Mouse (Mus musculus): ENCODE data around the gene Bach2. TPM values are rescaled to one million over a fixed set of nuclear protein-coding genes. Genes with fewer than 3 reads are reported as not detected.
A peak's percentile ranks its signal among the peaks of the same experiment; 100 is the strongest.

Bach2 gene
- total and polyA plus RNA-seq, 2 experiments from 2014 or later = 16.0 to 19.0 TPM

DNA sequence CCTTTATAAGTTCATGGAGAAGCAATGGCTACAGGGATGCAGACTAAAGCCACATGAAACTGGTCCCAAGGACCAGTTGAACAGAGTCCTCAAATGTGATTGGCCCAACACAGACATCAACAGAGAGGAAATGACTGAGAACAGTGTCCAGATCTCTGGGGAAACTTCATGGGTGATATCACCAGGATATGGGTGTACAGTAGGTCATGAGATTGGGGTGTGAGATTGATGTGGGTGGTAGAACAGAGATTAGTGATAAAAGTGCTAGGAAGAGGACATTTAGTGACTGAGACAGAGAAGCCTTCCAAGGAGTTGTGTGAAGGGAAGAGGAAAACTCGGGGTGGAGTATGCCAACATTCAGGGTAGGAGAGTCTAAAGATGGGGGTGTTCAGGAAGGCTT lies 29.4 kb downstream of the Bach2 start:
- no peak for ATAC-seq
- no peaks in the 10 kb centered on the region for H3K36me3 ChIP-seq (ENCODE audit: insufficient read depth)
- no peak overlapping the region for H3K4me3 ChIP-seq (ENCODE audit: low read depth, low read length)
- H3K27me3 ChIP-seq (ENCODE audit: insufficient read depth, low read length) = no peaks in the 10 kb centered on the region
- no peak overlapping the region for H3K27ac ChIP-seq (ENCODE audit: low read depth, low read length)
- TF ChIP-seq CTCF (IDR thresholded peaks at IDR 0.05; ENCODE audit: low read depth) = no peak
- 93% methylated on average over 1 of the region's 1 CpGs for WGBS
- DNase-seq = no peak
- H3K4me1 ChIP-seq (ENCODE audit: insufficient read depth) = no peaks in the 10 kb centered on the region; the same call in 1 of the 2 replicates
- no peaks in the 10 kb centered on the region for H3K9me3 ChIP-seq (ENCODE audit: low read length)
- no peak overlapping the region for H3K9ac ChIP-seq
- H3K4me2 ChIP-seq (ENCODE audit: low read depth) = no peak overlapping the region

DNA sequence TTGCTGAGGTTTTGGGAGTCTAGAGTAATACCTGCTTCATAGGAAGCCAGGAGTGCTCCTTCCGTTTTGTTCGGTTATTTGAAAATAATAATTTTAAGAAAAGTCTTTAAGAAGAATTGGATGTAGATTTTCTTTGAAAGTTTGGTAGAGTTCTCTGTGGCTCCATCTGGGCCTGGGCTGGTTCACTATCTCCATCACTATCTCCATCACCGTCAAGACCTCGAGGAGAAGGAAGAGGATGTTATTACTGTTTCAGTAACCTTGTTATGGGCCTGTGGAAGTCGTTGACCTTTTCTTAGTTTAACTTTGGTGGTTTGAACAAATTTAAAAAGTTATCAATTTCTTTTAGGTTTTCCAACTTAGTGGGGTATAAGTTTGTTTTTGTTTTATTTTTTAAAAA lies 33.8 kb downstream of the Bach2 start:
- WGBS = 81% methylated on average over 5 of the region's 5 CpGs

DNA sequence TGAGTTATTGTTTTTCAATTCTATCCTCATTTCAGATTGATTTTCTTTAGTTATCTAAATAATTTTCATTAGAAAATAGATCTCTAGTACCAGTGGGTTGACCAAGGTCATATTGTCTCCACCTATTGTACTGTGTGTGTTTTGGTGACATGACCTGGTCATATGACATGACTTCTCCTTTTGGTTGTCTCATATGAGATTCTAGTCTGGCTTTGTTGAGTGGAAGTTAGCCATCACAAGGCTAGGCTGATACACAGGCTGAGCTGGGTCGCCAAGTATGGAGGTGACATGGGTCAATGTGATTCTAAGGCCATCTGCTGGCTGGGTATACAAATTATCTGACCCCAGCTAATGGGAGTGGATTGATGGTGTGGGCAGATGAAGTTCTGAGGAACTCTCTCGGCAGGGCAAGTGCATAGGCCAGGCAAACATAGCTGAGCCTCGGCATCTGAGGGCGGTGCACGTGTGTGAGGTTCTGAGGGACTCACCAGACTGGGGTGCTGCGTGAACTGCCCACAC lies 36.2 kb downstream of the Bach2 start:
- TF ChIP-seq CTCF (IDR thresholded peaks at IDR 0.05; ENCODE audit: low read depth) = no peak
- H3K36me3 ChIP-seq (ENCODE audit: insufficient read depth) = no peaks in the 10 kb centered on the region

More for the DNA sequence above, 33.8 kb downstream of the Bach2 start:
- TF ChIP-seq CTCF (IDR thresholded peaks at IDR 0.05; ENCODE audit: low read depth) = no peak
- Histone ChIP-seq H3K36me3 (ENCODE audit: insufficient read depth) (no peaks in the 10 kb centered on the region), H3K27me3 (ENCODE audit: insufficient read depth, low read length) (no peaks in the 10 kb centered on the region), H3K9me3 (ENCODE audit: low read length) (no peaks in the 10 kb centered on the region), H3K27ac (ENCODE audit: low read depth, low read length) (no peak overlapping the region), H3K4me3 (ENCODE audit: low read depth, low read length) (no peak overlapping the region), H3K9ac (no peak overlapping the region), H3K4me1 (ENCODE audit: insufficient read depth) (no peaks in the 10 kb centered on the region), H3K4me2 (ENCODE audit: low read depth) (no peak overlapping the region)
- DNase-seq (no peak), ATAC-seq (no peak)

DNA sequence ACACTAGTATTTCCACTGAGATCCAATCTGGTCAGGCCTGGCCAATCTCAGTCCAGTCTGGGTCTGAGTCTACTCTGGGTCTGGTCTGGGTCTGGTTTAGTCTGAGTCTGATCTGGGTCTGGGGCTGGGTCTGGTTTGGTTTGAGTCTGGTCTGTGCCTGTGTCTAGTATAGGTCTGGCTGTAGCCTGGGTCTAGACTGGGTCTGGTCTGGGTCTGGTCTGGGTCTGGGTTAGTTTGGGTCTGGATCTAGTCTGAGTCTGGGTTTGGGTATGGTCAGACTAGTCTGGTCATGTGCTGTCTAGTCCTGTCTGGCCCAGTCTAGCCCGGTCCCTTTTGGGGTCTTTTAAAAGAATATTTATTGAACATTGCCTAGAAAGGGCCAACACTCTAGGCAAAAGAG lies 41.2 kb downstream of the Bach2 start:
- 76% methylated on average over 1 of the region's 1 CpGs for WGBS
- DNase-seq (no peak), ATAC-seq (no peak)
- Histone ChIP-seq H3K4me3 (ENCODE audit: low read depth, low read length) (no peak overlapping the region), H3K9me3 (ENCODE audit: low read length) (no peaks in the 10 kb centered on the region), H3K9ac (no peak overlapping the region), H3K27ac (ENCODE audit: low read depth, low read length) (no peak overlapping the region), H3K4me2 (ENCODE audit: low read depth) (no peak overlapping the region), H3K36me3 (ENCODE audit: insufficient read depth) (no peaks in the 10 kb centered on the region), H3K4me1 (ENCODE audit: insufficient read depth) (0 out of 2 replicates have a peak, but pooled peaks cover 5% of the 10 kb centered on the region), H3K27me3 (ENCODE audit: insufficient read depth, low read length) (no peaks in the 10 kb centered on the region)
- TF ChIP-seq CTCF (IDR thresholded peaks at IDR 0.05; ENCODE audit: low read depth) = no peak

More for the DNA sequence above, 36.2 kb downstream of the Bach2 start:
- H3K9ac ChIP-seq = no peak overlapping the region
- ATAC-seq = no peak
- H3K27ac ChIP-seq (ENCODE audit: low read depth, low read length) = no peak overlapping the region
- H3K4me1 ChIP-seq (ENCODE audit: insufficient read depth) = 0 out of 2 replicates have a peak, but pooled peaks cover 5% of the 10 kb centered on the region
- H3K4me3 ChIP-seq (ENCODE audit: low read depth, low read length) = no peak overlapping the region
- no peaks in the 10 kb centered on the region for H3K9me3 ChIP-seq (ENCODE audit: low read length)
- WGBS = 94% methylated on average over 6 of the region's 6 CpGs
- H3K4me2 ChIP-seq (ENCODE audit: low read depth) = no peak overlapping the region
- no peak for DNase-seq
- no peaks in the 10 kb centered on the region for H3K27me3 ChIP-seq (ENCODE audit: insufficient read depth, low read length)

DNA sequence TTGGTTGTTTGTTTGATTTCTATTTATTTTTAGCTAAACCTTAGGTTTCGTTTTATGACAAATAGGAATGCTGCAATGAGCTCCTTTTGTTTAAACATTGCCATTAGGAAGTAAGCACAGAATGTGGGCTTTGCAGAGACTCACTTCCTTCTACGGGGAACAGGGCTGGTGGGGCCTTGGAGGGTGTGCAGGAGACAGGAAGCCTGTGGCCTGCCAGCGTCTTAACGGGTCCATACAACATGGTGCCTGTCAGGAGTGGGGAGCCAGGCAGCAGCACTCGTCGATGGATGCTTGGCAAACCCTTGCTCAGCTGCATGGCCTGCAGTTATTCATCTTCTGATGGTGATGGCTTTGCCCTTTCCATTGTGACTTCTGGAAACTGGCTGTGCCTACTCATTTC lies 41.8 kb downstream of the Bach2 start:
- Histone ChIP-seq H3K4me1 (ENCODE audit: insufficient read depth) (0 out of 2 replicates have a peak, but pooled peaks cover 5% of the 10 kb centered on the region), H3K4me3 (ENCODE audit: low read depth, low read length) (no peak overlapping the region), H3K4me2 (ENCODE audit: low read depth) (no peak overlapping the region), H3K27ac (ENCODE audit: low read depth, low read length) (no peak overlapping the region), H3K9me3 (ENCODE audit: low read length) (no peaks in the 10 kb centered on the region), H3K27me3 (ENCODE audit: insufficient read depth, low read length) (no peaks in the 10 kb centered on the region), H3K9ac (no peak overlapping the region), H3K36me3 (ENCODE audit: insufficient read depth) (no peaks in the 10 kb centered on the region)
- WGBS = 50% methylated on average over 6 of the region's 6 CpGs
- ATAC-seq (peak; percentile 42; the same call in 1 of the 2 replicates), DNase-seq (no peak)
- TF ChIP-seq CTCF (IDR thresholded peaks at IDR 0.05; ENCODE audit: low read depth) = no peak

DNA sequence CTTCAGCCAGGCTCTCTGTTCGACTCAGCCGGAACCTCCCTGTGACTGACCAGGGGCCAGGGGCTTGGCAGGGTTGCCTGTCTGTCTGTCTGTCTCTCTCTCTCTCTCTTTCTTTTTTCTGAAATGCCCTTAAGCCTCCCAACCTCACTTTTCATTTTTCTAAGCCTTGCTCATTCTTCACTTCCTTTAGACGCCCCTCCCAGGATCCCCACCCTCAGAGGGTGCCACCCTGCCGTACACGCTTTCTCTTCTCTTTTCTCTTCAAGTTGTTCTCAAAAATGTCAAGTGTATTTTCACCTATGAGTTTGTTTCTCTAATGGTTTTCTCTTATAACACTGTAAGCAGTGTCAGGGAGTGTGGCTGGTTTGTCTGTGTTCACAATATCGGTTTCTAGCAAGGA lies 42.7 kb downstream of the Bach2 start:
- TF ChIP-seq CTCF (IDR thresholded peaks at IDR 0.05; ENCODE audit: low read depth) = no peak
- no peak for ATAC-seq

DNA sequence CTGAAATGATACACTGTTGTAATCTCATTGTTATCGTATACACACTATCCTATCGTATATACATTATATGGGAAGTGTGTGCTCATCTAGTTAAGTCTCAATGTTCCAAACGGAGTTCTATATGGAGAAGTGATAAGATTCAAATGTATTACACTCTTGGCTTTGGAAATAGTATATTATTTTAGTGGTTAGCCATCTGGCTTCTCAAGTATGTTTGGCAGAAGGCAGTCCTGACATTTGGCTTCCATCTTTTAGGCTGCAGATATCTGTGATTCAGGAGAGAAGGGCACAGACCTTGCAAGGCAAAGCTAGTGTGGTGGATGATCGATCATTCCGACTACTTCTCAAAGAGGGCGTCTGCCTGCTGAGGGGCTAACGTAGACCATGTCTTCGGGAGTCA lies 47.8 kb downstream of the Bach2 start:
- WGBS = 67% methylated on average over 8 of the region's 8 CpGs
- Histone ChIP-seq H3K36me3 (ENCODE audit: insufficient read depth) (no peaks in the 10 kb centered on the region), H3K4me2 (ENCODE audit: low read depth) (no peak overlapping the region), H3K9ac (no peak overlapping the region), H3K4me3 (ENCODE audit: low read depth, low read length) (no peak overlapping the region), H3K27me3 (ENCODE audit: insufficient read depth, low read length) (no peaks in the 10 kb centered on the region), H3K9me3 (ENCODE audit: low read length) (no peaks in the 10 kb centered on the region), H3K4me1 (ENCODE audit: insufficient read depth) (peaks cover 21% of the 10 kb centered on the region), H3K27ac (ENCODE audit: low read depth, low read length) (no peak overlapping the region)
- peak; percentile 54 for ATAC-seq
- TF ChIP-seq CTCF (IDR thresholded peaks at IDR 0.05; ENCODE audit: low read depth) = no peak
- DNase-seq = no peak

More for the DNA sequence above, 42.7 kb downstream of the Bach2 start:
- WGBS = 87% methylated on average over 6 of the region's 6 CpGs
- no peaks in the 10 kb centered on the region for H3K36me3 ChIP-seq (ENCODE audit: insufficient read depth)
- DNase-seq = no peak
- H3K4me1 ChIP-seq (ENCODE audit: insufficient read depth) = 0 out of 2 replicates have a peak, but pooled peaks cover 5% of the 10 kb centered on the region
- no peaks in the 10 kb centered on the region for H3K27me3 ChIP-seq (ENCODE audit: insufficient read depth, low read length)
- H3K9me3 ChIP-seq (ENCODE audit: low read length) = no peaks in the 10 kb centered on the region
- H3K4me2 ChIP-seq (ENCODE audit: low read depth) = no peak overlapping the region
- no peak overlapping the region for H3K9ac ChIP-seq
- H3K4me3 ChIP-seq (ENCODE audit: low read depth, low read length) = no peak overlapping the region
- H3K27ac ChIP-seq (ENCODE audit: low read depth, low read length) = no peak overlapping the region
